Mouse (Mus musculus): ENCODE results near the gene Taar8b. TPM values are rescaled to one million over a fixed set of nuclear protein-coding genes. Genes with fewer than 3 reads are reported as not detected.
"Not testable (repeated sequence)": the region's sequence is repeated elsewhere in the genome, so short reads cannot be mapped to it uniquely, and the experiment has no call there.

Taar8b gene
- polyA plus RNA-seq, 1 experiment from 2014 or later = not detected

DNA sequence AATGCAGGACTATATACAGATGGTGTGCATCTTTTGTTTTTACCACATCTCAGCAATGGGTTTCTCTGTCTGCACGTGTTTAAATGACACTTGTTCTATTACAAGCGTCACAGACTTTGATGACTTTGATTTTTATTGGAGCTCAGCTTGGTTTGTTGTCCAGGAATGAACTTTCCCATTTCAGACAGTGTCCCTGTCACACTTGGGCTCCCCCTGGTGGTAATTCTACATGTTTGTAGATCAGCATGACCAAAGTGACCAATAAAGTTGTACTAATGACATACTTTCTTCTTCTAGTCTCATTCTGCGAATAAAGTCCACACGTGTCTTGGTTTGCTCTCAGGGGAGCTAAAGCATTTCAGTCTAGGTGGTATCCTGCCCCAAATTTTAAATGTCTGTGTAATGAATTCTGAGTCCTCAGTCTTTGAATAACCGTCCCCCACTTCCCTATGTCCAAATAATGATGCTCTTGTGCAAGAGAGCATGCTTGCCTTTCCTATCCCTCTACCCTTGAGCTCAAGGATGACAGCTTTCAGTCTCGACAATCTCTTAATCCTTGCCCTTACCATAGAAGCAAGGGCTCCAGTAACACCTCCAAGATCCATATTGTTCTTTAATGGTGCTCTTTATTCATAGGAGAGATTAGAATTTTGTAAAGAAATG is 19.2 kb upstream of the Taar8b start:
- Histone ChIP-seq H3K27ac (ENCODE audit: low read depth) (no peak overlapping the region), H3K9ac (no peak overlapping the region), H3K36me3 (ENCODE audit: insufficient read depth) (no peaks in the 10 kb centered on the region), H3K4me3 (ENCODE audit: low read depth, low read length) (no peak overlapping the region), H3K9me3 (ENCODE audit: low read depth, low read length) (no peaks in the 10 kb centered on the region), H3K4me2 (no peak overlapping the region), H3K4me1 (ENCODE audit: insufficient read depth) (no peaks in the 10 kb centered on the region), H3K27me3 (ENCODE audit: insufficient read depth, low read length) (no peaks in the 10 kb centered on the region)
- ATAC-seq (ENCODE audit: insufficient read depth) (no peak), DNase-seq (peak; percentile 87)
- peak; percentile 83 for TF ChIP-seq CTCF (IDR thresholded peaks at IDR 0.05; ENCODE audit: low read depth)
- 40% methylated on average over 6 of the region's 6 CpGs for WGBS

GRCm38 (mm10) chr10:24109434-24109833 is 17.3 kb upstream of the Taar8b start, which contains the start of gene Taar9:
Gene Taar9, minus strand, starts transcription at chr10:24109534.
- H3K27me3 ChIP-seq (ENCODE audit: insufficient read depth, low read length); H3K36me3 ChIP-seq (ENCODE audit: insufficient read depth); ATAC-seq (ENCODE audit: insufficient read depth); H3K4me1 ChIP-seq (ENCODE audit: insufficient read depth); H3K9ac ChIP-seq; H3K27ac ChIP-seq (ENCODE audit: low read depth); H3K4me2 ChIP-seq; DNase-seq; H3K9me3 ChIP-seq (ENCODE audit: low read depth, low read length); H3K4me3 ChIP-seq (ENCODE audit: low read depth, low read length): not testable (repeated sequence)
- 71% methylated on average over 8 of the region's 8 CpGs for WGBS

GRCm38 (mm10) chr10:24108236-24108635 is 16.1 kb upstream of the Taar8b start:
- DNase-seq (no peak), ATAC-seq (ENCODE audit: insufficient read depth) (no peak)
- Histone ChIP-seq H3K27me3 (ENCODE audit: insufficient read depth, low read length) (no peaks in the 10 kb centered on the region), H3K4me1 (ENCODE audit: insufficient read depth) (no peaks in the 10 kb centered on the region), H3K27ac (ENCODE audit: low read depth) (no peak overlapping the region), H3K4me3 (ENCODE audit: low read depth, low read length) (no peak overlapping the region), H3K36me3 (ENCODE audit: insufficient read depth) (no peaks in the 10 kb centered on the region), H3K9me3 (ENCODE audit: low read depth, low read length) (no peaks in the 10 kb centered on the region), H3K9ac (no peak overlapping the region), H3K4me2 (no peak overlapping the region)
- WGBS = 70% methylated on average over 3 of the region's 3 CpGs
- no peak for TF ChIP-seq CTCF (IDR thresholded peaks at IDR 0.05; ENCODE audit: low read depth)

DNA sequence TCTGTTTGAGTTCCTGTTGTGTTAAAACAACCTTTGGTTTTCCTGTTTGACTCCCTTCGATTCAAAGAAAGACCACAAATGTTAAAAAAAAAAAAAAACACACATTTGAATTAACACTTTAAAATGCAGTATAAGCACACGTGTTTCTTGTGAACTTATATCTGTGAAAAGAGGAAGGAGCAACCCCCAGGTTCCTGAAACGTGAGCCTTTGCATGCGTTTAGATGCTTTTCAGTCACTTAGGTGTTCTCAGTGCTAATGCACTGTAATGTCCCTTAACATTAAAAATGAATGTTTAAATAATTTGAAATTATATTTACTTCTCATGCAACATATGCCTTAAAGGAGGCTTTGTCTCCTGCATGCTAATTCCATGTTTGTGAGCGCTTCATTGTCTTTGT is 15.7 kb upstream of the Taar8b start:
- ATAC-seq (ENCODE audit: insufficient read depth) (no peak), DNase-seq (no peak)
- no peak for TF ChIP-seq CTCF (IDR thresholded peaks at IDR 0.05; ENCODE audit: low read depth)
- WGBS = 62% methylated on average over 5 of the region's 5 CpGs
- Histone ChIP-seq H3K9me3 (ENCODE audit: low read depth, low read length) (no peaks in the 10 kb centered on the region), H3K27ac (ENCODE audit: low read depth) (no peak overlapping the region), H3K4me1 (ENCODE audit: insufficient read depth) (no peaks in the 10 kb centered on the region), H3K4me3 (ENCODE audit: low read depth, low read length) (no peak overlapping the region), H3K27me3 (ENCODE audit: insufficient read depth, low read length) (no peaks in the 10 kb centered on the region), H3K4me2 (no peak overlapping the region), H3K9ac (no peak overlapping the region), H3K36me3 (ENCODE audit: insufficient read depth) (no peaks in the 10 kb centered on the region)

DNA sequence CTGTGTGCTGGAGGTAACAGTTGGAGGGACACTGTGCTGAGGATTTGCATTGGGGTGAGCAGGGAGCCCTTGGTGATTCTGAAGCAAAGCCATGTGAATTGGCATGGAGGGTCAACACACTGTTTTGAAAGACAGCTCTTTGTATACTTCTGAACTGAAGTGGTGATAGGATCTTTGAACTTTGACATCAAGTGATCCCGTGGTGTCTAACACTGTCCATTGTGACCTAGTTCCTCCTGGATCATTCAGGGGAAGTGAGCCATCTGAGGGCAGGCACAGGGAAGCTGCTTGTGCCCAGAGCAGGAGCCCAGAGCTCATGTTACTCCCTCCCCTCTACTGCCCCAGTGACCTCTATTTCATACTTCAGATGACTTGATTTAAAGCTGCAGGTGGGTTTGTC is 11.2 kb upstream of the Taar8b start:
- not testable (repeated sequence) for H3K27ac ChIP-seq (ENCODE audit: low read depth); H3K9me3 ChIP-seq (ENCODE audit: low read depth, low read length); H3K36me3 ChIP-seq (ENCODE audit: insufficient read depth); H3K27me3 ChIP-seq (ENCODE audit: insufficient read depth, low read length); DNase-seq; H3K4me3 ChIP-seq (ENCODE audit: low read depth, low read length); H3K4me1 ChIP-seq (ENCODE audit: insufficient read depth); H3K9ac ChIP-seq; ATAC-seq (ENCODE audit: insufficient read depth); H3K4me2 ChIP-seq
- 5% methylated on average over 1 of the region's 1 CpGs for WGBS

- not testable (repeated sequence) for H3K4me2 ChIP-seq; DNase-seq; H3K9me3 ChIP-seq (ENCODE audit: low read depth, low read length); H3K36me3 ChIP-seq (ENCODE audit: insufficient read depth); ATAC-seq (ENCODE audit: insufficient read depth); H3K4me3 ChIP-seq (ENCODE audit: low read depth, low read length); H3K4me1 ChIP-seq (ENCODE audit: insufficient read depth); H3K27me3 ChIP-seq (ENCODE audit: insufficient read depth, low read length); H3K9ac ChIP-seq; H3K27ac ChIP-seq (ENCODE audit: low read depth)
- WGBS = 75% methylated on average over 1 of the region's 3 CpGs
These were observed 9.7 kb upstream of the Taar8b start, which contains the start of gene Taar8c for GRCm38 (mm10) chr10:24101812-24102211. Gene Taar8c, minus strand, starts transcription at chr10:24101912.

DNA sequence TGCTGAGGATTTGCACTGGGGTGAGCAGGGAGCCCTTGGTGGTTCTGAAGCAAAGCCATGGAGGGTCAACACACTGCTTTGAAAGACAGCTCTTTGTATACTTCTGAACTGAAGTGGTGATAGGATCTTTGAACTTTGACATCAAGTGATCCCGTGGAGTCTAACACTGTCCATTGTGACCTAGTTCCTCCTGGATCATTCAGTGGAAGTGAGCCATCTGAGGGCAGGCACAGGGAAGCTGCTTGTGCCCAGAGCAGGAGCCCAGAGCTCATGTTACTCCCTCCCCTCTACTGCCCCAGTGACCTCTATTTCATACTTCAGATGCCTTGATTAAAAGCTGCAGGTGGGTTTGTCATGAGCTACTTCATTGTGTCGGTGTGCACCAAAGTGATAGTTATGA is 4.9 kb upstream of the Taar8b start:
- not testable (repeated sequence) for H3K9me3 ChIP-seq (ENCODE audit: low read depth, low read length); H3K4me2 ChIP-seq; H3K27me3 ChIP-seq (ENCODE audit: insufficient read depth, low read length); H3K4me1 ChIP-seq (ENCODE audit: insufficient read depth); H3K9ac ChIP-seq; H3K36me3 ChIP-seq (ENCODE audit: insufficient read depth); H3K4me3 ChIP-seq (ENCODE audit: low read depth, low read length); DNase-seq; ATAC-seq (ENCODE audit: insufficient read depth); H3K27ac ChIP-seq (ENCODE audit: low read depth)
- WGBS = 21% methylated on average over 2 of the region's 2 CpGs

DNA sequence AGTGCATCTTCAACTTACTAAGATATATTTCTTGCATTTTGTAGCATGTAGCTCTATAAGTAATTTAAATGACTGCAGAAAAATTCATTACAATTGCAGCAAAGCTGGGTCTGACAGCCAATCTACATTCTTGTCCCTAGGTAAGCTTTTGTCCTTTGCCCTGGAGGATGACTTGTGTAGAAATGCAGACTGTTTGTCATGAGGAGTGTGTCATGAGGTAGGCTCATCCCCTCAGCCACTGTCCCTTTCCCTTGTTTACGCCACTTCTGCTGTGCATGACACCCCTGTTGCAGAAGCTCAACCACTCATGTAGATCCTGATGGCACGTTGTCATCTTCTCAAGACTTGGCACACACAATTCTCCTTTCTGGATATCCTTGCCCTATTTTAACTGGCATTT is 4.9 kb downstream of the Taar8b start:
- Histone ChIP-seq H3K36me3 (ENCODE audit: insufficient read depth) (no peaks in the 10 kb centered on the region), H3K4me1 (ENCODE audit: insufficient read depth) (no peaks in the 10 kb centered on the region), H3K4me3 (ENCODE audit: low read depth, low read length) (no peak overlapping the region), H3K4me2 (no peak overlapping the region), H3K27me3 (ENCODE audit: insufficient read depth, low read length) (no peaks in the 10 kb centered on the region), H3K9ac (no peak overlapping the region), H3K27ac (ENCODE audit: low read depth) (no peak overlapping the region), H3K9me3 (ENCODE audit: low read depth, low read length) (no peaks in the 10 kb centered on the region)
- TF ChIP-seq CTCF (IDR thresholded peaks at IDR 0.05; ENCODE audit: low read depth) = no peak
- 83% methylated on average over 2 of the region's 2 CpGs for WGBS
- ATAC-seq (ENCODE audit: insufficient read depth) (no peak), DNase-seq (no peak)

All from lung, embryonic 14.5 days (tissue).